Mouse (Mus musculus) bone marrow macrophage, adult 2 months (primary cell): Measurements from ENCODE around the gene Bmp2k.

Source experiments
- CTCF ChIP-seq: IDR thresholded peaks from 2 replicates; pipeline ENCODE4 v1.5.1; 2012; ENCODE audit warnings: low read depth, mild to moderate bottlenecking, low read length, moderate library complexity
- POLR2A ChIP-seq: IDR thresholded peaks from 2 replicates; pipeline ENCODE4 v1.6.1; 2012; ENCODE audit warnings: mild to moderate bottlenecking, low read depth, low read length, borderline replicate concordance

- TF ChIP-seq CTCF (no peak), POLR2A (no peak)
These were observed 47.8 kb downstream of the Bmp2k start for GRCm38 (mm10) chr5:97045260-97045659.
